Mouse (Mus musculus) CD4-positive, CD25-positive, alpha-beta regulatory T cell, adult 4 months (primary cell): ENCODE data around the gene Hspg2. TPM values are rescaled to one million over a fixed set of nuclear protein-coding genes. Genes with fewer than 3 reads are reported as not detected.

Experiments
- ATAC-seq: one replicate; pipeline ENCODE4 v1.8.0; 2017
- polyA plus RNA-seq, 2 experiments: library from polyadenylated mRNA; unstranded; fragments of 100-300 nt; shearing (Covaris generic); gene quantifications; one replicate each; pipeline ENCODE4 v1.2.1; 2017

Gene Hspg2
- polyA plus RNA-seq, 2 experiments from 2014 or later, result not detected

- ATAC-seq, result no peak
Observed at GRCm38 (mm10) chr4:137461981-137462690, 6.4 kb upstream of the Hspg2 start.

GRCm38 (mm10) chr4:137465125-137465787, 3.3 kb upstream of the Hspg2 start:
- no peak for ATAC-seq

GRCm38 (mm10) chr4:137466991-137467390, 1.6 kb upstream of the Hspg2 start:
- no peak for ATAC-seq

- ATAC-seq, result no peak
Observed at GRCm38 (mm10) chr4:137467525-137467924, 1.0 kb upstream of the Hspg2 start.

GRCm38 (mm10) chr4:137469081-137469844, 694 bp downstream of the Hspg2 start:
- ATAC-seq, result no peak

- no peak for ATAC-seq
Observed at GRCm38 (mm10) chr4:137469845-137470692, 1.5 kb downstream of the Hspg2 start.

- ATAC-seq, result no peak
Observed at GRCm38 (mm10) chr4:137470701-137471317, 2.2 kb downstream of the Hspg2 start.

- ATAC-seq, result no peak
Observed at GRCm38 (mm10) chr4:137471326-137471725, 2.8 kb downstream of the Hspg2 start.

- ATAC-seq, result no peak
Observed at GRCm38 (mm10) chr4:137473240-137473639, 4.7 kb downstream of the Hspg2 start.

- ATAC-seq, result no peak
Observed at GRCm38 (mm10) chr4:137473701-137474388, 5.3 kb downstream of the Hspg2 start.

GRCm38 (mm10) chr4:137474694-137475093, 6.1 kb downstream of the Hspg2 start:
- no peak for ATAC-seq

GRCm38 (mm10) chr4:137475271-137476050, 6.9 kb downstream of the Hspg2 start:
- ATAC-seq, result no peak

- no peak for ATAC-seq
Observed at GRCm38 (mm10) chr4:137476065-137476760, 7.6 kb downstream of the Hspg2 start.

- no peak for ATAC-seq
Observed at GRCm38 (mm10) chr4:137476761-137477237, 8.2 kb downstream of the Hspg2 start.

- no peak for ATAC-seq
Observed at GRCm38 (mm10) chr4:137477611-137478010, 9.0 kb downstream of the Hspg2 start.

- no peak for ATAC-seq
Observed at GRCm38 (mm10) chr4:137478306-137478705, 9.7 kb downstream of the Hspg2 start.

GRCm38 (mm10) chr4:137479757-137480156, 11.2 kb downstream of the Hspg2 start:
- ATAC-seq, result no peak

- ATAC-seq, result no peak
Observed at GRCm38 (mm10) chr4:137480191-137480992, 11.8 kb downstream of the Hspg2 start.

- no peak for ATAC-seq
Observed at GRCm38 (mm10) chr4:137480993-137481340, 12.4 kb downstream of the Hspg2 start.
